Mouse (Mus musculus) liver, embryonic 16.5 days (tissue): ENCODE measurements around the gene Nacad. TPM values are rescaled to one million over a fixed set of nuclear protein-coding genes. Genes with fewer than 3 reads are reported as not detected.
"Not testable (repeated sequence)": the region's sequence is repeated elsewhere in the genome, so short reads cannot be mapped to it uniquely, and the experiment has no call there.

ENCODE experiments used
- ATAC-seq: fragments of 200-750 bp; cut with Nextera tagmentation; 2 replicates; pipeline ENCODE4 v1.8.0; 2017; ENCODE audit warnings: low read depth, mild to moderate bottlenecking, moderate number of reproducible peaks, moderate library complexity
- H3K27ac ChIP-seq: fragments of 300-500 bp; sonication (generic); 2 replicates; pipeline ENCODE4 v1.5.1; 2014; ENCODE audit warnings: mild to moderate bottlenecking, low read length
- H3K27me3 ChIP-seq: fragments of 300-500 bp; sonication (generic); 2 replicates; pipeline ENCODE4 v1.6.1; 2014; ENCODE audit warnings: low read depth, low read length, mixed read lengths; ENCODE audit not compliant: control insufficient read depth, insufficient read depth
- H3K36me3 ChIP-seq: fragments of 300-500 bp; sonication (generic); 2 replicates; pipeline ENCODE4 v1.6.1; 2014; ENCODE audit warnings: mild to moderate bottlenecking; ENCODE audit not compliant: control insufficient read depth, insufficient read depth
- H3K4me1 ChIP-seq: fragments of 300-500 bp; sonication (generic); 2 replicates; pipeline ENCODE4 v1.6.1; 2014; ENCODE audit warnings: low read depth, low read length, mixed read lengths; ENCODE audit not compliant: control insufficient read depth
- H3K4me2 ChIP-seq: fragments of 300-500 bp; sonication (generic); 2 replicates; pipeline ENCODE4 v1.6.1; 2014; ENCODE audit warnings: low read depth, low read length, mixed read lengths
- H3K4me3 ChIP-seq: fragments of 300-500 bp; sonication (generic); 2 replicates; pipeline ENCODE4 v1.5.1; 2014; ENCODE audit warnings: low read depth, mild to moderate bottlenecking, low read length
- H3K9ac ChIP-seq: fragments of 300-500 bp; sonication (generic); 2 replicates; pipeline ENCODE4 v1.6.1; 2014; ENCODE audit warnings: low read depth, low read length
- H3K9me3 ChIP-seq: fragments of 300-500 bp; sonication (generic); replicated peaks from 2 replicates; pipeline ENCODE4 v1.6.1; 2016; ENCODE audit warnings: low read length; ENCODE audit not compliant: control insufficient read depth
- WGBS: fragments of 180-500 bp; shearing (Covaris S2); extraction: QIAGEN DNeasy Blood & Tissue Kit; methylation state at CpG from one replicate; pipeline ENCODE4 v1.1.7; 2014; ENCODE audit not compliant: insufficient replicate concordance; 5-methylcytosine and 5-hydroxymethylcytosine counted together
- polyA plus RNA-seq: library from polyadenylated mRNA; unstranded; fragments of >200 nt; fragmentation: Nextera tagmentation; extraction: Ambion mirVana; gene quantifications from 2 replicates; pipeline ENCODE4 v1.2.1, GENCODE M21; 2015

The Nacad gene
- 3.2 and 3.6 TPM in 2 replicates for polyA plus RNA-seq

DNA sequence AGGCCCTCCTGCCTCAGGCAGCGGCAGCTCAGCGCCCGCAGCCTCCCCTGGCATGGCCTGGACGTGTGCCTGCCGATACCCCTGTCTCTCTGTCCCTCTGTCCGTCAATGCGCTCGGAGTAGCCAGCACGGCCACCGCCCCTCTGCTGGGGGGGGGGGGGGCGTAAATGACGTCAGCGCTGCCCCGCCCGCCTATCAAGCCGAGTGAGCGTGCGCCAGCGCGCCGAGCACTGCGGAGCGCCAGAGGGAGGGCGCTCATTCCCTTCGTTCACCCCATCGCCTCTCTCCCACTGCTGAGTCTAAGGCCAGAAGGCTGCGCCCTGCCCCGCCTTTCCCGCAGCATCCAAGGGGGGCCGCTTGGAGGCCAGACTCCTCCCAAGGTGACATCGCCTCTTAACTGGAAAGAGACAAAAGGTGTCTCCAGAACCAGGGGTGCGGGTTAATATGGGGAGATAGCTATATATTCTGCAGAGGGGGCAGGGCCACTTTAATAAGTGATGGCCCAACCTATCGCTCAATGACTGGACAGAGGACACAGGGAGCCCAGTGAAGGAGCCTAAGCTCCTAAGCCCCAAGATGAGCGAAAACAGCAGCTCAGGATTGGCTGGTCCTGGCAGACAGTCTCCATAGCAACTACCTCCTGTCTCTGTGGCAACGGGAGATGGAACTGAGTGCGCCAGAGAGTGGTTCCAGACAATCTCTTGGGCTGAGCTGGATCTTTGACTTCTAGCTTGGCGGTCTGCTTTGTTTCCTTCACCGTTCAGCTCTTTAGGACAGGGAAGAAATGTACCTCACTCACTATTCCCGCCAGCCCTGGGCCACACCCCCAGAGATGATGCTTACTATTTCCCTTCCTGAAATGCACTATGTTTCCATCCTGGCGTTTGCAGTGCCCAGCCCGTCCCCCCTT lies at the start of gene Nacad:
TSS of gene Nacad (minus strand) at position 563 of the 909 bp plus-strand sequence.
- no peak within 1 kb of the TSS for H3K27ac ChIP-seq

GRCm38 (mm10) chr11:6654903-6655302 lies 49.0 kb upstream of the Nacad start:
- Histone ChIP-seq H3K9ac (no peak overlapping the region), H3K27me3 (peaks cover 2% of the 10 kb centered on the region), H3K9me3 (no peaks in the 10 kb centered on the region), H3K4me1 (no peaks in the 10 kb centered on the region; the same call in none of the 2 replicates), H3K4me3 (no peak overlapping the region), H3K27ac (no peak overlapping the region), H3K4me2 (no peak overlapping the region), H3K36me3 (no peaks in the 10 kb centered on the region)
- 3% methylated on average over 2 of the region's 2 CpGs for WGBS
- ATAC-seq = no peak

More for the DNA sequence above, at the start of gene Nacad:
- H3K9ac ChIP-seq = no peak within 1 kb of the TSS
- ATAC-seq = no peak
- H3K4me1 ChIP-seq = peaks cover 6% of the 10 kb centered on the region
- H3K9me3 ChIP-seq = no peaks in the 10 kb centered on the region
- H3K4me2 ChIP-seq = peak within 1 kb of the TSS; percentile 24
- no peaks in the 10 kb centered on the region for H3K36me3 ChIP-seq
- WGBS = 8% methylated on average over 32 of the region's 41 CpGs
- peak within 1 kb of the TSS; percentile 24 for H3K4me3 ChIP-seq
- H3K27me3 ChIP-seq = peaks cover 49% of the 10 kb centered on the region

- ATAC-seq, H3K27ac ChIP-seq, H3K9ac ChIP-seq, H3K4me1 ChIP-seq, H3K27me3 ChIP-seq, H3K36me3 ChIP-seq, H3K9me3 ChIP-seq, H3K4me3 ChIP-seq, H3K4me2 ChIP-seq: not testable (repeated sequence)
- WGBS = 50% methylated on average over 3 of the region's 3 CpGs
These were observed 47.1 kb upstream of the Nacad start for GRCm38 (mm10) chr11:6652978-6653377.

- Histone ChIP-seq H3K27me3 (no peaks in the 10 kb centered on the region; the same call in 1 of the 2 replicates), H3K9me3 (no peaks in the 10 kb centered on the region), H3K4me1 (no peaks in the 10 kb centered on the region), H3K4me2 (no peak overlapping the region), H3K27ac (no peak overlapping the region), H3K4me3 (no peak overlapping the region), H3K9ac (no peak overlapping the region), H3K36me3 (no peaks in the 10 kb centered on the region)
- ATAC-seq = no peak
- WGBS = 55% methylated on average over 7 of the region's 7 CpGs
These were observed 44.7 kb upstream of the Nacad start for GRCm38 (mm10) chr11:6650519-6650918.

GRCm38 (mm10) chr11:6647831-6648724 lies 42.2 kb upstream of the Nacad start:
- no peak for ATAC-seq
- Histone ChIP-seq H3K27me3 (no peaks in the 10 kb centered on the region), H3K9me3 (no peaks in the 10 kb centered on the region), H3K4me2 (no peak overlapping the region), H3K27ac (no peak overlapping the region), H3K36me3 (no peaks in the 10 kb centered on the region), H3K9ac (no peak overlapping the region), H3K4me1 (no peaks in the 10 kb centered on the region), H3K4me3 (no peak overlapping the region)
- 39% methylated on average over 9 of the region's 9 CpGs for WGBS

- H3K4me1 ChIP-seq = no peaks in the 10 kb centered on the region
- H3K4me2 ChIP-seq = no peak overlapping the region
- H3K27ac ChIP-seq = no peak overlapping the region
- no peak overlapping the region for H3K9ac ChIP-seq
- H3K36me3 ChIP-seq = no peaks in the 10 kb centered on the region
- H3K27me3 ChIP-seq = no peaks in the 10 kb centered on the region
- H3K4me3 ChIP-seq = no peak overlapping the region
- no peak for ATAC-seq
- 63% methylated on average over 6 of the region's 6 CpGs for WGBS
- no peaks in the 10 kb centered on the region for H3K9me3 ChIP-seq
These were observed 38.7 kb upstream of the Nacad start for GRCm38 (mm10) chr11:6644566-6644965.

GRCm38 (mm10) chr11:6639072-6639471 lies 33.2 kb upstream of the Nacad start:
- no peak for ATAC-seq
- Histone ChIP-seq H3K4me2 (no peak overlapping the region), H3K27me3 (no peaks in the 10 kb centered on the region), H3K9me3 (no peaks in the 10 kb centered on the region), H3K27ac (no peak overlapping the region), H3K4me3 (no peak overlapping the region), H3K4me1 (no peaks in the 10 kb centered on the region), H3K36me3 (no peaks in the 10 kb centered on the region), H3K9ac (no peak overlapping the region)
- WGBS = 53% methylated on average over 6 of the region's 6 CpGs

DNA sequence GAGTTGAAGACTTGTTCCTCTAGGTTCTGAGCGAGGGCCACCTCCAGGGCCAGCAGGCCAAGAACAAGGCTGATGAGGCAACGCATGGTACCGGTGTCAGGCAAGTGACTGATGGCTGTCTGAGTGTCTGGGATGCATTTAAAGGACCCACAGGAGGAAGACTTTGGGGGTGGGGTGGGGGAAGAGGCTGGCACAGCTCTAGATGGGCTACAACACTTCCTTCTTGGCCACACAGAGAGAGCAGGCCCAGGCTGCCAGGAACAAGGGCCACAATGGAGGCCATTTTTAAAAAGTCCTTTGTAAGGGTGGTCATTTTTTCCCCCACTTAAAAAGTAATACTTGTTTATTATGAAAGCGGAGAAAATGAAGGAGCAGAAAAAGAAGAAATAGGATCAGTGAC lies 32.7 kb upstream of the Nacad start, which contains the start of gene Wap:
TSS of gene Wap (minus strand) at position 101 of the 400 bp plus-strand sequence.
- no peak within 1 kb of the TSS for H3K9ac ChIP-seq
- H3K27me3 ChIP-seq = no peaks in the 10 kb centered on the region
- no peak for ATAC-seq
- H3K4me3 ChIP-seq = no peak within 1 kb of the TSS
- H3K4me2 ChIP-seq = no peak within 1 kb of the TSS
- H3K9me3 ChIP-seq = no peaks in the 10 kb centered on the region
- no peaks in the 10 kb centered on the region for H3K36me3 ChIP-seq
- 71% methylated on average over 4 of the region's 4 CpGs for WGBS
- H3K4me1 ChIP-seq = no peaks in the 10 kb centered on the region
- no peak within 1 kb of the TSS for H3K27ac ChIP-seq
